Mouse (Mus musculus): ENCODE data around the gene Hoxc9.

GRCm38 (mm10) chr15:103001370-103001769 is 25.1 kb downstream of the Hoxc9 start:
- TF ChIP-seq CTCF (IDR thresholded peaks at IDR 0.05; ENCODE audit: low read depth), result no peak
- no peak for TF ChIP-seq EP300 (optimal IDR thresholded peaks at IDR 0.05)

All from stomach, postnatal 0 days (tissue).